Mouse (Mus musculus) liver, embryonic 14.5 days (tissue): ENCODE data around the gene C87436.

Source experiments
- CTCF ChIP-seq: IDR thresholded peaks from 2 replicates; pipeline ENCODE4 v1.5.1; 2016; ENCODE audit warnings: antibody characterized with exemption, low read depth, control low read depth
- EP300 ChIP-seq: IDR thresholded peaks from 2 replicates; pipeline ENCODE4 v1.6.1; 2016; ENCODE audit warnings: antibody characterized with exemption, low read depth

DNA sequence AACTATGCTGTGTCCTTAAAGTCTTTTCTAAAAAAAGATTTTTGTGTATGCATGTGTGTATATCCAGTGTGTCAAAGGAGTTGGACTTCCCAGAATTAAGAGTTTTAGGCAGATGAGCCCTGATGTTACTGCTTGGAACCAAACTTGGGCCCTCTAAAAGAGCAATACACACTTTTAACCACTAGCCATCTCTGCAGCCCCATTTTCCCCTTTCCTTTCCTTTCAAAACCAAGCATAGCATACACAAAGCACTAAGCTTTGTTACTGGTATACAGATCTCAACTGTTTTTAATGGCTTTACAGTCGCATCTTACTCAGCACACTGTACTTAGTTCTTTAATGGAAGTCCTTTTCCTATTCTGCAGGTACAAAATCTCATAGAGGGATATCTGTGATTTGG lies 1.4 kb downstream of the C87436 start:
- TF ChIP-seq CTCF (no peak), EP300 (no peak)
